Mouse (Mus musculus): ENCODE measurements at regions not wholly inside any gene's neighbourhood (a gene's known extent, or its start where the extent isn't known, plus 50 kb on each side); places are given as distances from the start of the nearest gene placed in this dataset.

GRCm38 (mm10) chr3:136994361-136995083 lies 324.6 kb downstream of the Ppp3ca start:
- TF ChIP-seq CTCF (IDR thresholded peaks at IDR 0.05; ENCODE audit: low read depth, low read length) (peak; percentile 44; the same call in 1 of the 2 replicates), POLR2A (IDR thresholded peaks at IDR 0.05; ENCODE audit: extremely low read depth, insufficient read depth, low read length) (no peak)
